Mouse (Mus musculus): Measurements from ENCODE around the gene Ube2d1.

Gene Ube2d1

DNA sequence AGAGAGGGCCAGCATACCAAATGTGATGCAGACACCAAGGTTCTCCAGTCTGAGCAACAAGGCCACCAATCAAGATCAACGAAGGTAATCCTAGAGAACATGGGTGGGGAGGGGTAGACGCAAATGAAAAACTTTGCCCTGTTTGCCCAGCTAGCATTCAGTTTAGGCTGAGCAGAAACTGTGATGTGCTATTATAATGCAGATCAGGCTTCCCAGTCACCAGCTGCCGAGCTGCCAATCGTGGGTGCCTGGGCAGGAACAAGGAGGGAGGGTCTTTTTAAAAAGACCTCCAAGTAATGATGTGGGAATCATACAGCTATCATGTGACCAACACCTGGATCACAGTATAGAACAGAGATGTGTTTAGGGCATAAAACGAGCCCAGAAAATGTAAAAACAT lies 62.0 kb downstream of the Ube2d1 start:
- ATAC-seq (ENCODE audit: low TSS enrichment) = no peak

DNA sequence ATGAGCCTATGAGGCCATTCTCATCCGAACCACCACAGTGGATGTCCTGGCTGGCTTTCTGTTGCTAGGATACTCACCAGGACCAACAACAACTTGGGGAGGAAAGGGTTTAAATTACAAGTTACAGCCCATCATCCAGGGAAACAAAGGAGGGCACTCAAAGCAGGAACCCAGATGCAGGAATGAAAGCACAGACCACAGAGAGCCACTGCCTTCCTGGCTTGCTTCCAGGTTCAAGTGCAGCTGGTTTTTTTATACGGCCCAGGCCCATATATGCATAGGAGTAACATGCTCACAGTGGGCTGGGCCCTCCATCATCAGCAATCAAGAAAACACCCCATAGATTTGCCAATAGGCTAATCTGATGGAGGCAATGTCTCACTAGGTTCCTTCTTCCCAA lies 62.4 kb downstream of the Ube2d1 start:
- ATAC-seq (ENCODE audit: low TSS enrichment) = no peak

DNA sequence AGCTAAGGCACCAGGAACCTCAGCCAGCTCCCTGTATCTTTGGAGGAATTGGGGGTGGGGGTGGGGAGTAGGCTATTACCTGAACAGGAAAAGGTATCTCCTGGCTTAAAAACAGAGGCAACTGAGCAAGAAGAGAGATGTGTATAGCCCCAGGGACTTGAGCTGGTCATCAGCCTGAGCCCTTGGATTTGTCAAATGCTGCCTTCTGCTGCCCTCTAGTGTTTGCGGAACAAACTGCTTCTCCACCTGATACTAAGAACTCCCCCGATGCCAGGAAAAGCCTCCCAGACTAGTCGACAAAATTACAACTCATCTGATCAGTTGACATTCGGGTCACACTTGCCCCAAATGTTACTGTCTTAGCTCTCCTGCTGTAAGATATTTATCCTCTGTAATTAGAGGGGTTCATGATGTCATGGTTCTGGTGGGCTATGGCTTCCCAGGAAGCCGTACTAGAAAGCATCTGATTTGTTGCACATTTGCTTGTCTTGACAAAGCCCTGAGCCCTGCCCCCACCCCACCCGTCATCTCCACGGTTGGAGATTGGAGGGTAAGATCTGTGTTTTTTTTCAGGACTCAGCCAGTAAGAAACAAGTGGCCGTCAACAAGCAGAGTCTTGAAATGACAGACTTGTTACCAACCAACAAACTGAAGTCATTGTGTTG lies 66.7 kb downstream of the Ube2d1 start:
- ATAC-seq (ENCODE audit: low TSS enrichment) = peak; percentile 88

DNA sequence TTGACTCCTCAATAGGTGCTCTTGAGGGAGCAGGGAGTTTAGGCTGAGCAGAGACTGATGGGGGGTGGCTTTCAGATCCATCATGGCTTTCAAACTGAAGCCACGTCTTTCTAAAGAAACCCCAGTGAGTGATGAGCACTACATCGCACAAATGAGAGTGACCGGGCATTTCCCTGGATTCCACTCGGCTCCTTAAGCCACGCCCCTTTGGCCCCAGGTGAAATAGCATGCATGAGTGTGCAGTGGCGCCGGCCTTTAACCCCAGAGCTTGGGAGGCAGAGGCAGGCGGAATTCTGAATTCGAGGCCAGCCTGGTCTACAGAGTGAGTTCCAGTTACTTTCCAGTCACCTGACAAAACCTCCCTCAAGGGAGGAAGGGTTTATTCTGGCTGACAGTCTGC lies 69.1 kb downstream of the Ube2d1 start:
- no peak for ATAC-seq (ENCODE audit: low TSS enrichment)

Data from frontal cortex, adult (tissue).